Mouse (Mus musculus) MEL (cell line): ENCODE results near the gene Rps6ka2. TPM values are rescaled to one million over a fixed set of nuclear protein-coding genes. Genes with fewer than 3 reads are reported as not detected.

Source experiments
- DNase-seq: peaks from one replicate; pipeline ENCODE4 v3.0.0; 2011; ENCODE audit warnings: low read depth, low spot score
- H3K27ac ChIP-seq: 2 replicates; pipeline ENCODE4 v1.5.1; 2012; ENCODE audit warnings: low read depth, mild to moderate bottlenecking, control low read depth, low read length, moderate library complexity; ENCODE audit not compliant: control insufficient read depth
- H3K27me3 ChIP-seq, 2 experiments: fragments of 150-350 bp in 1 of 2; sonication (generic) in 1 of 2; 2 replicates each; pipeline ENCODE4 v1.6.1; 2012; ENCODE audit warnings: low read length in 2 of 2, mild to moderate bottlenecking in 2 of 2, improper control_type of control experiment in 1 of 2, moderate library complexity in 1 of 2; ENCODE audit not compliant: insufficient read depth in 2 of 2, control insufficient read depth in 1 of 2
- H3K36me3 ChIP-seq, 2 experiments: 2 replicates each; pipeline ENCODE4 v1.6.1; 2012 to 2014; ENCODE audit warnings: low read length in 2 of 2, improper control_type of control experiment in 1 of 2, inconsistent platforms in 1 of 2, mild to moderate bottlenecking in 1 of 2; ENCODE audit not compliant: insufficient read depth in 2 of 2, control insufficient read depth in 1 of 2
- H3K4me1 ChIP-seq, 2 experiments: fragments of 150-350 bp in 1 of 2; sonication (generic) in 1 of 2; 2 replicates each; pipeline ENCODE4 v1.6.1; 2012; ENCODE audit warnings: low read length in 2 of 2, improper control_type of control experiment in 1 of 2, mild to moderate bottlenecking in 1 of 2; ENCODE audit not compliant: insufficient read depth in 2 of 2, control insufficient read depth in 1 of 2
- H3K4me3 ChIP-seq, 2 experiments: fragments of 150-350 bp in 1 of 2; sonication (generic) in 1 of 2; 2 replicates each; pipeline ENCODE4 v1.5.1; 2012; ENCODE audit warnings: low read depth in 2 of 2, low read length in 2 of 2, mild to moderate bottlenecking in 2 of 2, moderate library complexity in 2 of 2, control low read depth in 1 of 2, improper control_type of control experiment in 1 of 2; ENCODE audit not compliant: control insufficient read depth in 1 of 2, insufficient read depth in 1 of 2
- H3K79me2 ChIP-seq: 2 replicates; pipeline ENCODE4 v1.6.1; 2012; ENCODE audit warnings: mild to moderate bottlenecking, low read length, moderate library complexity; ENCODE audit not compliant: control insufficient read depth, poor library complexity, insufficient read depth
- H3K9ac ChIP-seq: 2 replicates; pipeline ENCODE4 v1.6.1; 2012; ENCODE audit warnings: low read depth, mild to moderate bottlenecking, control low read depth, low read length, moderate library complexity; ENCODE audit not compliant: control insufficient read depth, poor library complexity, severe bottlenecking
- H3K9me3 ChIP-seq: fragments of 150-350 bp; sonication (generic); replicated peaks from 2 replicates; pipeline ENCODE4 v1.6.1; 2012; ENCODE audit warnings: mild to moderate bottlenecking, low read length, improper control_type of control experiment, moderate library complexity; ENCODE audit not compliant: insufficient read depth
- BHLHE40 ChIP-seq: IDR thresholded peaks from 2 replicates; pipeline ENCODE4 v1.6.1; 2012; ENCODE audit warnings: low read depth, mild to moderate bottlenecking, inconsistent platforms, low read length, improper control_type of control experiment, borderline replicate concordance
- CHD1 ChIP-seq: IDR thresholded peaks from 2 replicates; pipeline ENCODE4 v1.6.1; 2012; ENCODE audit warnings: low read depth, mild to moderate bottlenecking, inconsistent platforms, low read length, improper control_type of control experiment
- CHD2 ChIP-seq: IDR thresholded peaks from 2 replicates; pipeline ENCODE4 v1.6.1; 2011; ENCODE audit warnings: low read length, improper control_type of control experiment
- MAFK ChIP-seq: IDR thresholded peaks from 2 replicates; pipeline ENCODE4 v1.6.1; 2011; ENCODE audit warnings: low read depth, mild to moderate bottlenecking, low read length, improper control_type of control experiment, borderline replicate concordance
- MAX ChIP-seq: IDR thresholded peaks from 2 replicates; pipeline ENCODE4 v1.6.1; 2011; ENCODE audit warnings: low read length, improper control_type of control experiment
- MEF2A ChIP-seq: IDR thresholded peaks from 2 replicates; pipeline ENCODE4 v1.6.1; 2014; ENCODE audit warnings: low read depth, mild to moderate bottlenecking, inconsistent platforms, low read length, improper control_type of control experiment; ENCODE audit not compliant: poor library complexity, insufficient replicate concordance, severe bottlenecking; ENCODE audit errors: extremely low read depth
- MYB ChIP-seq: IDR thresholded peaks from 2 replicates; pipeline ENCODE4 v1.6.1; 2011; ENCODE audit warnings: mild to moderate bottlenecking, low read depth, low read length, improper control_type of control experiment
- MYC ChIP-seq: IDR thresholded peaks from 2 replicates; pipeline ENCODE4 v1.6.1; 2011; ENCODE audit warnings: low read depth, mild to moderate bottlenecking, low read length, improper control_type of control experiment, moderate library complexity
- RCOR1 ChIP-seq: IDR thresholded peaks from 2 replicates; pipeline ENCODE4 v1.6.1; 2012; ENCODE audit warnings: low read depth, mild to moderate bottlenecking, inconsistent platforms, low read length, improper control_type of control experiment
- SMC3 ChIP-seq: IDR thresholded peaks from 2 replicates; pipeline ENCODE4 v1.6.1; 2011; ENCODE audit warnings: low read depth, low read length, improper control_type of control experiment
- TBP ChIP-seq: IDR thresholded peaks from 2 replicates; pipeline ENCODE4 v1.8.0; 2011; ENCODE audit warnings: low read depth, low read length, improper control_type of control experiment
- TCF12 ChIP-seq: IDR thresholded peaks from 2 replicates; pipeline ENCODE4 v1.6.1; 2014; ENCODE audit warnings: low read depth, mild to moderate bottlenecking, inconsistent platforms, low read length, improper control_type of control experiment, moderate library complexity
- UBTF ChIP-seq: IDR thresholded peaks from 2 replicates; pipeline ENCODE4 v1.6.1; 2012; ENCODE audit warnings: low read depth, mild to moderate bottlenecking, inconsistent platforms, low read length, improper control_type of control experiment, moderate library complexity, borderline replicate concordance; ENCODE audit not compliant: insufficient read depth
- USF2 ChIP-seq, 2 experiments: IDR thresholded peaks; 2 replicates each; pipeline ENCODE4 v1.6.1; 2011 to 2012; ENCODE audit warnings: improper control_type of control experiment in 2 of 2, low read length in 2 of 2, borderline replicate concordance in 1 of 2, inconsistent platforms in 1 of 2, low read depth in 1 of 2, mild to moderate bottlenecking in 1 of 2; ENCODE audit not compliant: insufficient read depth in 1 of 2
- ZC3H11A ChIP-seq: IDR thresholded peaks from 2 replicates; pipeline ENCODE4 v1.6.1; 2012; ENCODE audit warnings: low read depth, mild to moderate bottlenecking, inconsistent platforms, low read length, improper control_type of control experiment
- polyA plus RNA-seq, 2 experiments: library from polyadenylated mRNA; stranded (reverse) in 1 of 2; unstranded in 1 of 2; fragments of >175 nt in 1 of 2; fragments of >200 nt in 1 of 2; gene quantifications; 2 replicates each; pipeline versions ENCODE4 v1.2.1 to v1.2.4; 2012; ENCODE audit warnings: low replicate concordance in 2 of 2, low read depth in 1 of 2; ENCODE audit not compliant: insufficient read length in 2 of 2, insufficient read depth in 1 of 2, missing spikeins in 1 of 2
- total RNA-seq: library from RNA; depleted of rRNA; stranded (reverse); fragments of 300-350 nt; gene quantifications from 2 replicates; pipeline ENCODE4 v1.2.3, GENCODE M21; 2012

Gene Rps6ka2
- total and polyA plus RNA-seq, 3 experiments: 6.0 to 11.2 TPM; not detected in 1

DNA sequence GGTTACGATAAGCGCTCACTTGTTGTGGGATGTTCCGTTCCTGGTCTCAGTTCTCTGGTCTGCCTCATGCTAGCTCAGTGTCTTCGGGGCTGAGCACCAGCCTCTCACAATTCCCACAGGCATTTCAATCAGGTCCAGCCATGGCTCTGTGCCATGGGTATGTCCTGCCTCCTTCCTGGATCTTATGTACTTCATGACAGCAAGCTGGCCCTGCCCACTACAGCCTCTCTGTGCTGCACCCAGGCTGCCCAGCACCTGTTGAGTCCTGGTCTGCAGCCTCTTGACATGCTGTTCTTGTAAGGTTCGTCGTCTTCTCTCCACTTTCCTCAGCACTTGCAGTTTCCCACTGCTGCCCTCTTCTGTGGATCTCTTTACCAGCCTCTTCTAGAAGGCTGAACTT lies 75.2 kb downstream of the Rps6ka2 start:
- TF ChIP-seq MYB: no peak
- no peak for TF ChIP-seq TBP
- TF ChIP-seq CHD2: no peak
- TF ChIP-seq MAFK: no peak
- no peak for TF ChIP-seq USF2 (IDR thresholded peaks at IDR 0.05; ENCODE audit: borderline replicate concordance in 1 of 2, insufficient read depth in 1 of 2, low read depth in 1 of 2, low read length in 2 of 2)
- Histone ChIP-seq H3K9me3 (no peaks in the 10 kb centered on the region), H3K27ac (no peak overlapping the region), H3K4me3 (no peak overlapping the region), H3K36me3 (no peaks in the 10 kb centered on the region), H3K9ac (no peak overlapping the region), H3K79me2 (no peaks in the 10 kb centered on the region), H3K4me1 (no peaks in the 10 kb centered on the region), H3K27me3 (no peaks in the 10 kb centered on the region)
- DNase-seq: no peak

GRCm38 (mm10) chr17:7246893-7247556 lies 77.1 kb downstream of the Rps6ka2 start:
- H3K79me2 ChIP-seq: no peaks in the 10 kb centered on the region
- H3K9me3 ChIP-seq: no peaks in the 10 kb centered on the region
- H3K4me1 ChIP-seq: no peaks in the 10 kb centered on the region
- TF ChIP-seq USF2 (IDR thresholded peaks at IDR 0.05; ENCODE audit: borderline replicate concordance in 1 of 2, insufficient read depth in 1 of 2, low read depth in 1 of 2, low read length in 2 of 2) (no peak), CHD1 (no peak), MYB (no peak), TBP (no peak), ZC3H11A (no peak), UBTF (no peak), RCOR1 (no peak), SMC3 (no peak), MEF2A (no peak), MAX (no peak), MYC (no peak), TCF12 (no peak), BHLHE40 (no peak)
- TF ChIP-seq, all 39 proteins: peak for 0
- Histone ChIP-seq H3K27ac (no peak overlapping the region), H3K27me3 (no peaks in the 10 kb centered on the region), H3K36me3 (no peaks in the 10 kb centered on the region), H3K9ac (no peak overlapping the region), H3K4me3 (no peak overlapping the region)
- DNase-seq: no peak
